Mouse (Mus musculus) heart, adult 2 months (tissue): Measurements from ENCODE around the gene Sap30l. TPM values are rescaled to one million over a fixed set of nuclear protein-coding genes. Genes with fewer than 3 reads are reported as not detected.
"Not testable (repeated sequence)": the region's sequence is repeated elsewhere in the genome, so short reads cannot be mapped to it uniquely, and the experiment has no call there.

Source experiments
- DNase-seq, 2 experiments: peaks; one replicate each; pipeline ENCODE4 v3.0.0; 2021
- H3K27ac ChIP-seq: fragments of 200-600 bp; 2 replicates; pipeline ENCODE4 v1.8.1; 2022
- H3K27me3 ChIP-seq: fragments of 200-500 bp; 2 replicates; pipeline ENCODE4 v1.6.1; 2012; ENCODE audit warnings: mild to moderate bottlenecking, low read length, inconsistent platforms, mixed read lengths; ENCODE audit not compliant: control insufficient read depth, insufficient read depth
- H3K36me3 ChIP-seq: fragments of 200-500 bp; 2 replicates; pipeline ENCODE4 v1.6.1; 2012; ENCODE audit warnings: low read length, inconsistent platforms; ENCODE audit not compliant: control insufficient read depth, insufficient read depth
- H3K4me1 ChIP-seq: fragments of 200-500 bp; 2 replicates; pipeline ENCODE4 v1.6.1; 2011; ENCODE audit warnings: low read length; ENCODE audit not compliant: control insufficient read depth, insufficient read depth
- H3K4me3 ChIP-seq: fragments of 200-600 bp; 2 replicates; pipeline ENCODE4 v1.8.1; 2022
- H3K79me2 ChIP-seq: fragments of 200-500 bp; replicated peaks from 2 replicates; pipeline ENCODE4 v1.6.1; 2012; ENCODE audit warnings: mild to moderate bottlenecking, inconsistent platforms, low read length, moderate library complexity, mixed read lengths; ENCODE audit not compliant: control insufficient read depth, insufficient read depth
- H3K9ac ChIP-seq: fragments of 200-500 bp; 2 replicates; pipeline ENCODE4 v1.6.1; 2012; ENCODE audit warnings: low read depth, mild to moderate bottlenecking, control low read depth, inconsistent platforms, low read length, mixed read lengths
- CTCF ChIP-seq: fragments of 200-600 bp; IDR thresholded peaks from 2 replicates; pipeline ENCODE4 v1.8.1; 2022; ENCODE audit warnings: antibody characterized with exemption, mild to moderate bottlenecking, moderate library complexity
- EP300 ChIP-seq: fragments of 200-500 bp; IDR thresholded peaks from 2 replicates; pipeline ENCODE4 v1.6.1; 2011; ENCODE audit warnings: low read depth, low read length, control low read depth; ENCODE audit not compliant: insufficient read depth
- POLR2A ChIP-seq: fragments of 200-500 bp; IDR thresholded peaks from 2 replicates; pipeline ENCODE4 v1.6.1; 2011; ENCODE audit warnings: mild to moderate bottlenecking, low read depth, low read length, control low read depth; ENCODE audit not compliant: insufficient read depth
- WGBS: fragments of 180-500 bp; shearing (Covaris S2); methylation state at CpG from one replicate; pipeline ENCODE4 v1.1.7; 2018; 5-methylcytosine and 5-hydroxymethylcytosine counted together
- intact Hi-C: fragments of 180-260 bp; cut with DNase I; formaldehyde crosslinking; loops from one replicate; pipeline ENCODE4 v1.15.1; 2025
- polyA plus RNA-seq: library from polyadenylated mRNA; depleted of rRNA; stranded (reverse); fragments of >200 nt; gene quantifications from 2 replicates; pipeline ENCODE4 v1.2.3, GENCODE M21; 2012
- total RNA-seq, 2 experiments: library from RNA; stranded (reverse); gene quantifications; 2 replicates each; pipeline ENCODE4 v1.2.3; 2021

Sap30l gene
- total and polyA plus RNA-seq, 3 experiments = 21.2 to 49.2 (median 43.2) TPM

DNA sequence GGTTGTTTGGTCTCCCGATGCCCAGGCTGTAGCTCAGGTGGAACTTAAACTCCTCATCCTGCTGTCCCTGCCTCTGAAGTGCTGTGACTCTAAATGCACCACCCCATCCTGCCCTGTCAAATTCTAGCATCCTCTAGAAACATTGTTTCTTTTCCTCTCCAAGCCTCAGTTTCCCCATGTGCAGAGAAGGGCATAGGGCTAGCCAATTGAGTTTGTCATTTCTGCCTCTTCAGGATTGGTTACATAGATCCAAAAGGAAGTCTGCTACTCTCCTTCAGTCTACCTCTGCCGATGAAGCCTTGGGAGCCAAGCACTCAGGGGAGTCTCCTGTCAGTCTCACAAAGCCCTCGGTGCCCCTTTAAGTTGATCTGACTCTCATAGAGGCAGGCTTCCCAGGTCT, 34.5 kb downstream of the Sap30l start:
- WGBS = 36% methylated on average over 3 of the region's 3 CpGs
- peaks cover 30% of the 10 kb centered on the region for H3K27me3 ChIP-seq
- H3K36me3 ChIP-seq = no peaks in the 10 kb centered on the region
- TF ChIP-seq CTCF (no peak), POLR2A (no peak), EP300 (no peak)
- H3K4me3 ChIP-seq = no peak overlapping the region
- no peaks in the 10 kb centered on the region for H3K4me1 ChIP-seq
- DNase-seq = no peak
- H3K79me2 ChIP-seq = no peaks in the 10 kb centered on the region
- H3K27ac ChIP-seq = no peak overlapping the region
- H3K9ac ChIP-seq = no peak overlapping the region
- intact Hi-C loops = no loop called here

DNA sequence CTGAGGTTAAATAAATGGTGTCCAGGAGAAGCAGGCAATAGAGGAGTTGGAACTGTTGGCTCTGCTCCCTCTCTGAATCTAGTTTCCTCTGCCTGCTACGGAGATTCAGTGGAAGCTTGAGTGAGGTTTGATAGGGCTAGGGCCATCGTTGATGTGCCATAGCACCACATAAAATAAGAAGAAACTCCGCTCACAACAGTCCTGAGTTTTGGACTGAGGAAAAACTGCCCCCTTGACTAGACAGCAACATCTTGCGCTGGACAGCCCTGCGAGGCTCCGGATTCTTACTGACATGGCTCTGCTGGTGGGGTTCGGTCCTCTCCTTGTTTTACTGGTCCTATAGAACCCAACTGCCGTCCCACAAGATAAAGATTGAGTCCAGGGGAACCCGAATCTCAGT, 35.0 kb downstream of the Sap30l start:
- TF ChIP-seq EP300 = no peak
- no peak for TF ChIP-seq CTCF
- no peak for TF ChIP-seq POLR2A
- intact Hi-C loops = no loop called here
- Histone ChIP-seq H3K27me3 (peaks cover 29% of the 10 kb centered on the region), H3K27ac (no peak overlapping the region), H3K9ac (no peak overlapping the region), H3K36me3 (no peaks in the 10 kb centered on the region), H3K79me2 (no peaks in the 10 kb centered on the region), H3K4me1 (no peaks in the 10 kb centered on the region), H3K4me3 (no peak overlapping the region)
- WGBS = 32% methylated on average over 9 of the region's 9 CpGs
- DNase-seq = no peak

DNA sequence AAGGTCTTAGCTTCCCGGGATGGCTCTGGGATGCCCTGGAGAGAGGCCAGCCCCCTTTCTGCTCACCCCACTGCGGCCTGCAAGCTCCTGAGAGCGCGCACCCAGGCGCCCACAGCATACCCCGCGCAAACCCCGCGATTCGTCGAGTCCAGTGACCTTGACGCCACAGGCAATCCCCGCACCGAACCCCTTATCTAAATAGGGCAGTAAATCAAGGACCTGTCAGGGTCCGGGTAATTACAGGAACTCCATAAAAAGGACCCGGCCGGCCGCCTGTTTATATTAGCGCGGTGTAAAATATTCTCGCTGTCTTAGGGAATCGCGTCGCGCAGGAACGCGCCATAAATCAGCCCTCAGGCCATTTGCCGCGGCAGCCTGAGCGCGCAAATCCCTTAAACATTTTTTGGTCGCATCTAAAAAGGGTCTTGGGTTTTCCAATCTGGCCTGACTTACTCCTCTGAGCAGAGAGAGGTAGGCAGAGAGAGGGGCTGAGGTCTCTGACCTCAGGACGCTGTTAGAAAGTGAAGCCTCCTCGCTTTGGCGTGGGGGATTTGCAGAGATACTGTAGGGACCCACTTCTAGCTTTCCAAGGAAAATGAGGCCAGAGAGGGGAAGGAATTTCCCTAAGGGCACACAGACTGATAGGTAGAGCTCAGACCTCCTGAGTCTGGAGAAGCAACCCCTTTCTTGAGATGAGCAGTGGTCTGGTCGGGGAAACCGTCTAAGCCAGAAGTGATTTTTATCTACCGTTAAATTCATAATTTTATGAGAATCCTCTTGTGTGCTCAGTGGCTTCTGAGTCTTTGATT, 35.6 kb downstream of the Sap30l start:
- no peak overlapping the region for H3K4me3 ChIP-seq
- no peaks in the 10 kb centered on the region for H3K36me3 ChIP-seq
- no peak overlapping the region for H3K27ac ChIP-seq
- intact Hi-C loops = no loop called here
- no peak overlapping the region for H3K9ac ChIP-seq
- no peaks in the 10 kb centered on the region for H3K79me2 ChIP-seq
- H3K27me3 ChIP-seq = peaks cover 28% of the 10 kb centered on the region
- WGBS = 10% methylated on average over 38 of the region's 38 CpGs
- TF ChIP-seq POLR2A = no peak
- TF ChIP-seq CTCF = no peak
- no peak for TF ChIP-seq EP300
- H3K4me1 ChIP-seq = no peaks in the 10 kb centered on the region
- DNase-seq = no peak

DNA sequence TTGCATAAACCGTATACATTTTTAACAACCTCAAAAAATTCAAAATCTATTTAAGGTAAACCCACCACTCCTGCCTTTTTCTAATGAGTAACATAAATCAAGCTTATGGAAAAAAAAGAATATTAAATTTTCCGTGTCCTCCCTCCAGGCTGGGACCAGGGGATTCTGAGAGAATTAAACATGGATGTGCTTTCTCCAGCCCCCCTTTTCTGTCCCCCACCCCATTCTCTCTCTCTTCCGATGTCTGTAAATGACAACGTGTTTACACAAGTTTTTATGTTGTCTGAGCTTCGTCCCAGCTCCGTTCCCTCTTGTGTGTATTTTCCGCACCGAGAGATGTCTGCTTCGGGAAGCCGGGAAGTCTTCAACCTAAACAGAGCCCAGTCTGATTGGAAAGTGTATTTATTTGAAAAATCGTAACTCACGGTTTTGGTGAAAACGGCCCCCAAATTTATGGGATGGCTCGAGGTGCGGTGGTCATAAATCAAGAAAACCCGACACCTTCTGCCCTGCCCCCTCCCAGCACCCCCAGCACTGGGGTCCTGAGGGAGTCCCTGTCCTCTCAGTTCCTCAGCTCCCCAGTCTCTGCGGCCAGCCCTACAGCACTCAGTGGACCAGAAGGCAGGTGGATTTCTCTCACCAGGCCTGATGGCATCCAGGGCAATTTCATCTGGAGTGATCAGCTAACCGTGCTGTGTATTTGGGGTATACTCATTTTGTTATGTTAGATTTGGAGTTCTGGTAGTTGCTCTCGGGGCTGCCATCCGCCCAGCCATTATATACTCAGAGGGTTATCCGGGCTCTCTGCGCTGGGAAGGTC, 36.6 kb downstream of the Sap30l start:
- Histone ChIP-seq H3K27me3 (peaks cover 24% of the 10 kb centered on the region), H3K36me3 (no peaks in the 10 kb centered on the region), H3K9ac (no peak overlapping the region), H3K4me3 (no peak overlapping the region), H3K79me2 (no peaks in the 10 kb centered on the region), H3K27ac (no peak overlapping the region), H3K4me1 (no peaks in the 10 kb centered on the region)
- no peak for DNase-seq
- TF ChIP-seq EP300 (no peak), POLR2A (no peak), CTCF (no peak)
- WGBS = 32% methylated on average over 22 of the region's 22 CpGs
- intact Hi-C loops = no loop called here

DNA sequence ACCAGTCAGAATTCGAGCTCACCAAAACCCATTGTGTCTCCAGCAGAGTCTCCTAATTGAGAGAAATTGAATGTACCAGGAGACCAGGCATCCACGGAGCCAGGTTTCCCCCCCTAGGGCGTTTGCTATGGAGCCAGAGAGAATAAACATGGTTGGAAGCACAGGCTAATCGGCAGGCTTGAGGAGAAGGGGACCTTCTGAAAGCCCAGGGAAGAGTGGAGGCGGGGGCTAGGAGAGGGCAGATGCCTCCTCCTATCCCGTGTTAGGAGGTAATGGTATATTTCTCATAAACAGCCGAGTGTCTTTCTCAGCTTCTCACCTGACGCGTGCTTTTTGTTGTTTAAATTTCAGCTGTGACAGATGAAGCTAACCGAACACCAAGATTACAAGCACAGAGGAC, 39.5 kb downstream of the Sap30l start:
- no peaks in the 10 kb centered on the region for H3K36me3 ChIP-seq
- intact Hi-C loops = no loop called here
- peaks cover 13% of the 10 kb centered on the region for H3K27me3 ChIP-seq
- 40% methylated on average over 10 of the region's 10 CpGs for WGBS
- H3K79me2 ChIP-seq = no peaks in the 10 kb centered on the region
- H3K4me3 ChIP-seq = no peak overlapping the region
- no peak overlapping the region for H3K27ac ChIP-seq
- TF ChIP-seq CTCF = no peak
- TF ChIP-seq POLR2A = no peak
- no peak for TF ChIP-seq EP300
- H3K4me1 ChIP-seq = no peaks in the 10 kb centered on the region
- H3K9ac ChIP-seq = no peak overlapping the region
- DNase-seq = no peak

DNA sequence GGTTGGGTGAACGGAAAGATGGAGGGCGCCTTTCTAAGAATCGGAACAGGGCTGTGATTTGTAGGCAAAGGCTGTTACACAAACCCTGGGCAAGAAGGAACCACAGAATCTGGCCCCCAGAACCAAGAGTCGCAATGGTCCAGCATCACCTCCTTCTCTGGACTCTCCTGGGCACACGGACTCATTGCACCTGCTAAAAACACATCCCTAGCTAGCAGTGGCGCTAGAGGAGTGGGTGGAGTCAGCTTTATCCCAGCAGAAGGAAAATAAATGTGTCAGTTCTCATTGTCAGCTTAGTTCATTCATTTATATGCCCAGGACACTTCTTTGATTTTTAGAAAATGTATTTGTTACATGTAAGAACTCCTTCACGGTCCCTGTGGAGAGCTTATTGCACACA, 40.0 kb downstream of the Sap30l start:
- WGBS = 59% methylated on average over 7 of the region's 7 CpGs
- no peak for DNase-seq
- intact Hi-C loops = no loop called here
- Histone ChIP-seq H3K36me3 (no peaks in the 10 kb centered on the region), H3K79me2 (no peaks in the 10 kb centered on the region), H3K4me1 (no peaks in the 10 kb centered on the region), H3K9ac (no peak overlapping the region), H3K4me3 (no peak overlapping the region), H3K27ac (no peak overlapping the region), H3K27me3 (peaks cover 12% of the 10 kb centered on the region)
- TF ChIP-seq CTCF = no peak
- TF ChIP-seq POLR2A = no peak
- no peak for TF ChIP-seq EP300

DNA sequence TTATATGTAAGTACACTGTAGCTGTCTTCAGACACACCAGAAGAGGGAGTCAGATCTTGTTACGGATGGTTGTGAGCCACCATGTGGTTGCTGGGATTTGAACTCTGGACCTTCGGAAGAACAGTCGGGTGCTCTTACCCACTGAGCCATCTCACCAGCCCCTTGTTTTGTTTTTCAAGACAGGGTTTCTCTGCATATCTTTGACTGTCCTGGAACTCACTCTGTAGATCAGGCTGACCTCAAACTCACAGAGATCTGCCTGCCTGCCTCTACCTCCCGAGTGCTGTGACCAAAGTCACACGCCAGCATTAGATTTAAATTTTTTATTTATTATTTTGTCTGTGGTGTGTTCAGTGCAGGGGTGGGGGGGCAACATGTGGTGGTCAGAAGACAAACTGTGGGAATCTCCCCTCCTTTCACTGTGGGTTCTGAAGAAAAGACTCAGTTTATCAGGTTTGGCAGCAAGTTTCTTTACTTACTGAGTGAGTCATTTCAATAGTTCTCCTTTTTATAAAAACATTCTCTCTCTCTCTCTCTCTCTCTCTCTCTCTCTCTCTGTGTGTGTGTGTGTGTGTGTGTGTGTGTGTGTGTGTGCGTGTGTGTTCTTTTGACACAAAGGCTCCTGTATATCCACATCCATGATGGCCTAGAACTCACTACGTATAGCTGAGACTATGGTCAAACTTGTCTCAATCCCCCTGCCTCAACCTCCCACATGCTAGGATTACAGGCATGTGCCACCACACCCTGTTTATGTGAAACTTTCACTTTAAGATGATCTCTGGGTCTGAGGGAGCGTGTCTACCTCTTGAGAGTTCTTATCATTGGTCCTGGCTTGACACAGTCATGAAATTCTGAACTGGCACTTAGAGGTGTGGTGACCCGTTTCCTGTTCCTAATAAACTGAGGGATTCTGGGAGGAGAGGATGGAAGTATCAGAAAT, 45.3 kb downstream of the Sap30l start:
- H3K36me3 ChIP-seq, H3K9ac ChIP-seq, H3K4me3 ChIP-seq, H3K79me2 ChIP-seq, H3K4me1 ChIP-seq, H3K27ac ChIP-seq, H3K27me3 ChIP-seq, DNase-seq, intact Hi-C loops: not testable (repeated sequence)
- WGBS = 80% methylated on average over 9 of the region's 9 CpGs
